In the genomic region with DNA sequence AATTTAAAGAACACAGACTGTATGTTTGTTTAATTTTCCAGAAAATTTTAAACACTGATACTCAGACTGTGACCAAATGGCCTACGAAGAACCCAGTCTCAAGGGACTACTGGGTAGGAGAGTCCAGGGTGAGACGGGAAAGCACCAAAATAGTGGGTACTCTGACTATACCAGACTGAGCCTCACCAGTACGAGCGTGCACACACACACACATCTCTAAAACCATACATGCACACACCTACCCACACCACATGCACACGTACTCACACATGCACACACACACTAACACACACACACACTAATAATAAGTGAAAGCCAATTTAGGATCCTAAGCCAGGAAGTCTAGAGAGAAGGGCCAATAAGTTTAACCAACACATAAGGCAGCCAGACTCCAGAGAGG, we compare ENCODE assay signal across 21 mouse cellular contexts.
DNase-seq lines count a peak whose midpoint lies in the region; ATAC-seq lines count a peak whose summit lies in the region.
"Had no signal": no experiment of that assay in that cellular context is flagged by ENCODE, and none has a peak within 500 bp of the region (broad histone marks: within the 10 kb centered on the region; RNA-seq: fewer than 3 reads in every experiment).

No protein-coding gene starts in this region.

- 0 out of 2 replicates have a peak overlapping the region, but pooled peaks have one; percentile 17 for H3K27ac ChIP-seq in embryonic facial prominence, embryonic 15.5 days (replicated peaks)
- H3K27ac ChIP-seq in embryonic facial prominence, embryonic 10.5 days (replicated peaks) = no peak overlapping the region
- H3K27ac ChIP-seq in kidney, embryonic 16.5 days (ENCODE audit: low read length) = no peak overlapping the region
- no peak overlapping the region for H3K27ac ChIP-seq in intestine, embryonic 16.5 days (ENCODE audit: low read length)
- H3K27ac ChIP-seq: forebrain, embryonic 15.5 days; heart, adult 2 months; hindbrain, embryonic 10.5 days; hindbrain, embryonic 14.5 days had no signal

- H3K27me3 ChIP-seq in embryonic facial prominence, embryonic 15.5 days = no peaks in the 10 kb centered on the region
- H3K27me3 ChIP-seq in embryonic facial prominence, embryonic 10.5 days (replicated peaks; ENCODE audit: low read depth, poor library complexity, severe bottlenecking) = no peaks in the 10 kb centered on the region
- H3K27me3 ChIP-seq in kidney, embryonic 16.5 days (ENCODE audit: insufficient read depth, low read length) = no peaks in the 10 kb centered on the region
- H3K27me3 ChIP-seq in megakaryocyte, embryonic 14.5 days (replicated peaks) = no peaks in the 10 kb centered on the region
- no peaks in the 10 kb centered on the region for H3K27me3 ChIP-seq in intestine, embryonic 16.5 days (replicated peaks; ENCODE audit: control insufficient read depth, insufficient read depth, low read length)
- H3K27me3 ChIP-seq: forebrain, embryonic 15.5 days; heart, embryonic 12.5 days; Patski had no signal

- ATAC-seq in embryonic facial prominence, embryonic 15.5 days (ENCODE audit: insufficient number of reproducible peaks, low FRiP score, low TSS enrichment, low read depth) = no peak
- ATAC-seq in kidney, embryonic 16.5 days (ENCODE audit: low FRiP score, low TSS enrichment) = 0 out of 2 replicates have a peak, but pooled peaks have one; percentile 42
- no peak for ATAC-seq in megakaryocyte, adult 5-6 weeks (ENCODE audit: poor library complexity, severe bottlenecking)
- peak; percentile 60 for ATAC-seq in intestine, embryonic 16.5 days
- ATAC-seq: CD4-positive, CD25-positive, alpha-beta regulatory T cell, adult 4 months; forebrain, embryonic 15.5 days; Patski had no signal

- no peak overlapping the region for H3K4me2 ChIP-seq in embryonic facial prominence, embryonic 15.5 days (replicated peaks)
- no peak overlapping the region for H3K4me2 ChIP-seq in kidney, embryonic 16.5 days (replicated peaks; ENCODE audit: low read depth, low read length)
- H3K4me2 ChIP-seq in intestine, embryonic 16.5 days (ENCODE audit: low read depth, low read length) = no peak overlapping the region
- H3K4me2 ChIP-seq: forebrain, embryonic 15.5 days; heart, embryonic 12.5 days; hindbrain, embryonic 14.5 days had no signal

- H3K36me3 ChIP-seq in embryonic facial prominence, embryonic 15.5 days = no peaks in the 10 kb centered on the region
- no peaks in the 10 kb centered on the region for H3K36me3 ChIP-seq in embryonic facial prominence, embryonic 10.5 days (replicated peaks)
- H3K36me3 ChIP-seq in kidney, embryonic 16.5 days (ENCODE audit: insufficient read depth, low read length) = 0 out of 2 replicates have a peak, but pooled peaks cover 3% of the 10 kb centered on the region
- peaks cover 90% of the 10 kb centered on the region for H3K36me3 ChIP-seq in megakaryocyte, embryonic 14.5 days (replicated peaks; ENCODE audit: low read length)
- no peaks in the 10 kb centered on the region for H3K36me3 ChIP-seq in intestine, embryonic 16.5 days (ENCODE audit: control insufficient read depth, insufficient read depth, low read length)
- H3K36me3 ChIP-seq: forebrain, embryonic 15.5 days; heart, embryonic 12.5 days; hindbrain, embryonic 10.5 days had no signal

- 82% methylated on average over 5 of the region's 5 CpGs for WGBS in embryonic facial prominence, embryonic 15.5 days
- 90% methylated on average over 5 of the region's 5 CpGs for WGBS in embryonic facial prominence, embryonic 10.5 days
- 87% methylated on average over 5 of the region's 5 CpGs for WGBS in kidney, embryonic 16.5 days
- 72% methylated on average over 5 of the region's 5 CpGs for WGBS in intestine, embryonic 16.5 days

- no peak overlapping the region for H3K9ac ChIP-seq in embryonic facial prominence, embryonic 15.5 days
- H3K9ac ChIP-seq in kidney, embryonic 16.5 days (replicated peaks; ENCODE audit: low read length) = no peak overlapping the region
- H3K9ac ChIP-seq in intestine, embryonic 16.5 days (ENCODE audit: low read depth, low read length) = no peak overlapping the region
- H3K9ac ChIP-seq: forebrain, embryonic 15.5 days; heart, embryonic 12.5 days; hindbrain, embryonic 14.5 days had no signal

- H3K4me1 ChIP-seq in embryonic facial prominence, embryonic 15.5 days = no peaks in the 10 kb centered on the region
- 0 out of 2 replicates have a peak, but pooled peaks cover 5% of the 10 kb centered on the region for H3K4me1 ChIP-seq in embryonic facial prominence, embryonic 10.5 days
- 0 out of 2 replicates have a peak, but pooled peaks cover 6% of the 10 kb centered on the region for H3K4me1 ChIP-seq in kidney, embryonic 16.5 days (ENCODE audit: insufficient read depth, low read length)
- H3K4me1 ChIP-seq in megakaryocyte, embryonic 14.5 days = peaks cover 52% of the 10 kb centered on the region
- H3K4me1 ChIP-seq in intestine, embryonic 16.5 days (ENCODE audit: control insufficient read depth, insufficient read depth, low read length) = peaks cover 7% of the 10 kb centered on the region

- no peaks in the 10 kb centered on the region for H3K9me3 ChIP-seq in embryonic facial prominence, embryonic 15.5 days (replicated peaks)
- H3K9me3 ChIP-seq in embryonic facial prominence, embryonic 10.5 days = no peaks in the 10 kb centered on the region
- no peaks in the 10 kb centered on the region for H3K9me3 ChIP-seq in kidney, embryonic 16.5 days (ENCODE audit: low read length)
- no peaks in the 10 kb centered on the region for H3K9me3 ChIP-seq in megakaryocyte, embryonic 14.5 days
- no peaks in the 10 kb centered on the region for H3K9me3 ChIP-seq in intestine, embryonic 16.5 days (ENCODE audit: control insufficient read depth, low read length)
- H3K9me3 ChIP-seq: forebrain, embryonic 15.5 days; heart, embryonic 12.5 days; hindbrain, embryonic 10.5 days had no signal

- no peak for DNase-seq in embryonic facial prominence, embryonic 10.5 days (ENCODE audit: low spot score)
- no peak for DNase-seq in kidney, adult 9 months
- no peak for DNase-seq in adrenal gland, postnatal 36 days
- DNase-seq: adrenal gland, adult 2 months; adrenal gland, postnatal 25 days; B cell, adult 2 months; cerebellum, adult 2 months; cerebellum, postnatal 10 days; gastrocnemius, postnatal 10 days; heart, adult 2 months had no signal

- H3K4me3 ChIP-seq in embryonic facial prominence, embryonic 15.5 days (replicated peaks) = no peak overlapping the region
- H3K4me3 ChIP-seq in embryonic facial prominence, embryonic 10.5 days = no peak overlapping the region
- H3K4me3 ChIP-seq in kidney, embryonic 16.5 days (ENCODE audit: low read length) = no peak overlapping the region
- H3K4me3 ChIP-seq in megakaryocyte, embryonic 14.5 days (replicated peaks) = peak overlapping the region; percentile 56
- H3K4me3 ChIP-seq in intestine, embryonic 16.5 days (ENCODE audit: low read length) = no peak overlapping the region
- H3K4me3 ChIP-seq: forebrain, embryonic 15.5 days; heart, adult 2 months; heart, embryonic 12.5 days; hindbrain, embryonic 10.5 days had no signal

Comparison
In these comparisons a context has a peak if more than half of its experiments do, and no peak if none do; other contexts are left out.
1. ATAC-seq: peak in kidney, embryonic 16.5 days (single experiment) and intestine, embryonic 16.5 days (single experiment); none in embryonic facial prominence, embryonic 15.5 days (single experiment) and megakaryocyte, adult 5-6 weeks (single experiment).